Mouse (Mus musculus): ENCODE measurements at regions not wholly inside any gene's neighbourhood (a gene's known extent, or its start where the extent isn't known, plus 50 kb on each side); places are given as distances from the start of the nearest gene placed in this dataset.

- peak in 1 of 2 experiments; percentile 9 for DNase-seq (ENCODE audit: low spot score in 2 of 2)
These were observed 313.9 kb upstream of the Dph6 start for GRCm38 (mm10) chr2:114968651-114969050.

- no peak for DNase-seq (ENCODE audit: low spot score in 2 of 2)
These were observed 338.7 kb upstream of the Dph6 start for GRCm38 (mm10) chr2:114993419-114993818.

GRCm38 (mm10) chr2:114993882-114994281, 339.1 kb upstream of the Dph6 start:
- no peak for DNase-seq (ENCODE audit: low spot score in 2 of 2)

- DNase-seq (ENCODE audit: low spot score in 2 of 2): no peak
These were observed 340.1 kb upstream of the Dph6 start for GRCm38 (mm10) chr2:114994691-114995347.

- DNase-seq (ENCODE audit: low spot score in 2 of 2): no peak
These were observed 359.2 kb upstream of the Dph6 start for GRCm38 (mm10) chr2:115013916-115014315.

GRCm38 (mm10) chr2:115026777-115027176, 372.0 kb upstream of the Dph6 start:
- no peak for DNase-seq (ENCODE audit: low spot score in 2 of 2)

GRCm38 (mm10) chr2:115031134-115031533, 376.4 kb upstream of the Dph6 start:
- DNase-seq (ENCODE audit: low spot score in 2 of 2): no peak

- DNase-seq (ENCODE audit: low spot score in 2 of 2): peak in 1 of 2 experiments; percentile 48
These were observed 381.4 kb upstream of the Dph6 start for GRCm38 (mm10) chr2:115036205-115036604.

GRCm38 (mm10) chr2:115042299-115042785, 387.6 kb upstream of the Dph6 start:
- DNase-seq (ENCODE audit: low spot score in 2 of 2): peak; percentile 18 to 56

- DNase-seq (ENCODE audit: low spot score in 2 of 2): no peak
These were observed 401.7 kb upstream of the Dph6 start for GRCm38 (mm10) chr2:115056327-115057070.

- DNase-seq (ENCODE audit: low spot score in 2 of 2): no peak
These were observed 402.4 kb upstream of the Dph6 start for GRCm38 (mm10) chr2:115057200-115057599.

GRCm38 (mm10) chr2:115067489-115068163, 412.9 kb upstream of the Dph6 start:
- DNase-seq (ENCODE audit: low spot score in 2 of 2): no peak

- DNase-seq (ENCODE audit: low spot score in 2 of 2): no peak
These were observed 414.9 kb upstream of the Dph6 start for GRCm38 (mm10) chr2:115069704-115070103.

GRCm38 (mm10) chr2:115070123-115070522, 415.4 kb upstream of the Dph6 start:
- no peak for DNase-seq (ENCODE audit: low spot score in 2 of 2)

- DNase-seq (ENCODE audit: low spot score in 2 of 2): peak in 1 of 2 experiments; percentile 38
These were observed 415.9 kb upstream of the Dph6 start for GRCm38 (mm10) chr2:115070666-115071065.

GRCm38 (mm10) chr2:115081563-115082291, 427.0 kb upstream of the Dph6 start:
- no peak for DNase-seq (ENCODE audit: low spot score in 2 of 2)

GRCm38 (mm10) chr2:115082292-115082809, 427.6 kb upstream of the Dph6 start:
- DNase-seq (ENCODE audit: low spot score in 2 of 2): no peak

GRCm38 (mm10) chr2:115088421-115089120, 433.8 kb upstream of the Dph6 start:
- no peak for DNase-seq (ENCODE audit: low spot score in 2 of 2)

GRCm38 (mm10) chr2:115090430-115091175, 435.8 kb upstream of the Dph6 start:
- peak in 1 of 2 experiments; percentile 26 for DNase-seq (ENCODE audit: low spot score in 2 of 2)

- DNase-seq (ENCODE audit: low spot score in 2 of 2): no peak
These were observed 440.6 kb upstream of the Dph6 start for GRCm38 (mm10) chr2:115095351-115095750.

All from frontal cortex, postnatal 36 days (tissue).